Mouse (Mus musculus) cortical plate, adult 2 months (tissue): ENCODE data around the gene H2afz.

Source experiments
- CTCF ChIP-seq: fragments of 200-500 bp; IDR thresholded peaks from 2 replicates; pipeline ENCODE4 v1.5.1; 2011; ENCODE audit warnings: mild to moderate bottlenecking, control low read depth, low read length; ENCODE audit not compliant: insufficient read depth; ENCODE audit errors: extremely low read depth
- POLR2A ChIP-seq: fragments of 200-500 bp; IDR thresholded peaks from 2 replicates; pipeline ENCODE4 v1.6.1; 2011; ENCODE audit warnings: mild to moderate bottlenecking, low read length, control low read depth; ENCODE audit not compliant: insufficient read depth; ENCODE audit errors: extremely low read depth

- TF ChIP-seq CTCF, result no peak
- no peak for TF ChIP-seq POLR2A
These were observed 26.1 kb upstream of the H2afz start for GRCm38 (mm10) chr3:137838160-137838559.
